Mouse (Mus musculus): ENCODE data around the gene Fads3. TPM values are rescaled to one million over a fixed set of nuclear protein-coding genes. Genes with fewer than 3 reads are reported as not detected.

The Fads3 gene
- polyA plus RNA-seq, 1 experiment from 2014 or later = 9.1 TPM

GRCm38 (mm10) chr19:10085454-10085853 is 44.1 kb downstream of the Fads3 start:
- Histone ChIP-seq H3K27ac (no peak overlapping the region), H3K36me3 (peaks cover 97% of the 10 kb centered on the region), H3K27me3 (no peaks in the 10 kb centered on the region), H3K4me1 (replicated peaks) (no peaks in the 10 kb centered on the region), H3K9me3 (no peaks in the 10 kb centered on the region), H3K9ac (replicated peaks) (no peak overlapping the region), H3K4me2 (replicated peaks) (no peak overlapping the region), H3K4me3 (replicated peaks) (no peak overlapping the region)
- WGBS = 88% methylated on average over 9 of the region's 9 CpGs
- no peak for ATAC-seq

GRCm38 (mm10) chr19:10086976-10087375 is 45.6 kb downstream of the Fads3 start:
- H3K4me1 ChIP-seq (replicated peaks) = no peaks in the 10 kb centered on the region
- WGBS = 94% methylated on average over 4 of the region's 4 CpGs
- no peak overlapping the region for H3K9ac ChIP-seq (replicated peaks)
- no peak overlapping the region for H3K4me2 ChIP-seq (replicated peaks)
- H3K9me3 ChIP-seq = no peaks in the 10 kb centered on the region
- no peaks in the 10 kb centered on the region for H3K27me3 ChIP-seq
- no peak for ATAC-seq
- peaks cover 97% of the 10 kb centered on the region for H3K36me3 ChIP-seq
- no peak overlapping the region for H3K4me3 ChIP-seq (replicated peaks)
- H3K27ac ChIP-seq = no peak overlapping the region

GRCm38 (mm10) chr19:10093829-10094228 is 52.5 kb downstream of the Fads3 start:
- Histone ChIP-seq H3K36me3 (peaks cover 68% of the 10 kb centered on the region), H3K27ac (no peak overlapping the region), H3K4me3 (replicated peaks) (no peak overlapping the region), H3K4me2 (replicated peaks) (no peak overlapping the region), H3K9ac (replicated peaks) (no peak overlapping the region), H3K27me3 (no peaks in the 10 kb centered on the region), H3K9me3 (no peaks in the 10 kb centered on the region), H3K4me1 (replicated peaks) (peaks cover 55% of the 10 kb centered on the region)
- 90% methylated on average over 4 of the region's 4 CpGs for WGBS
- no peak for ATAC-seq

GRCm38 (mm10) chr19:10094695-10095094 is 53.3 kb downstream of the Fads3 start:
- no peak for ATAC-seq
- Histone ChIP-seq H3K4me2 (replicated peaks) (peak overlapping the region; percentile 9; the same call in 1 of the 2 replicates), H3K4me1 (replicated peaks) (peaks cover 63% of the 10 kb centered on the region), H3K36me3 (peaks cover 60% of the 10 kb centered on the region), H3K9me3 (no peaks in the 10 kb centered on the region), H3K9ac (replicated peaks) (peak overlapping the region; percentile 33), H3K27me3 (no peaks in the 10 kb centered on the region), H3K4me3 (replicated peaks) (no peak overlapping the region), H3K27ac (0 out of 2 replicates have a peak overlapping the region, but pooled peaks have one; percentile 14)
- WGBS = 82% methylated on average over 4 of the region's 4 CpGs

- Histone ChIP-seq H3K36me3 (peaks cover 42% of the 10 kb centered on the region), H3K4me1 (replicated peaks) (peaks cover 73% of the 10 kb centered on the region), H3K9ac (replicated peaks) (peak overlapping the region; percentile 42)
Measured at GRCm38 (mm10) chr19:10096371-10096876, 55.1 kb downstream of the Fads3 start.

GRCm38 (mm10) chr19:10097826-10098225 is 56.5 kb downstream of the Fads3 start:
- H3K4me1 ChIP-seq (replicated peaks) = peaks cover 80% of the 10 kb centered on the region
- peak overlapping the region; percentile 42 for H3K9ac ChIP-seq (replicated peaks)
- 23% methylated on average over 5 of the region's 5 CpGs for WGBS
- peak overlapping the region; percentile 93 for H3K4me2 ChIP-seq (replicated peaks)
- no peaks in the 10 kb centered on the region for H3K27me3 ChIP-seq
- peak overlapping the region; percentile 86 for H3K4me3 ChIP-seq (replicated peaks)
- H3K9me3 ChIP-seq = no peaks in the 10 kb centered on the region
- ATAC-seq = no peak
- peaks cover 35% of the 10 kb centered on the region for H3K36me3 ChIP-seq
- peak overlapping the region; percentile 78 for H3K27ac ChIP-seq

More at GRCm38 (mm10) chr19:10096371-10096876, 55.1 kb downstream of the Fads3 start:
- no peaks in the 10 kb centered on the region for H3K27me3 ChIP-seq
- no peak overlapping the region for H3K4me3 ChIP-seq (replicated peaks)
- no peak for ATAC-seq
- H3K27ac ChIP-seq = peak overlapping the region; percentile 78
- WGBS = 93% methylated on average over 2 of the region's 2 CpGs
- no peaks in the 10 kb centered on the region for H3K9me3 ChIP-seq
- H3K4me2 ChIP-seq (replicated peaks) = peak overlapping the region; percentile 93

- no peaks in the 10 kb centered on the region for H3K27me3 ChIP-seq
- no peaks in the 10 kb centered on the region for H3K9me3 ChIP-seq
- H3K4me1 ChIP-seq (replicated peaks) = peaks cover 58% of the 10 kb centered on the region
- H3K36me3 ChIP-seq = peaks cover 13% of the 10 kb centered on the region
- H3K27ac ChIP-seq = peak overlapping the region; percentile 99
- ATAC-seq = peak; percentile 48
- WGBS = under 1% methylated on average over 21 of the region's 21 CpGs
- peak overlapping the region; percentile 93 for H3K9ac ChIP-seq (replicated peaks)
- H3K4me2 ChIP-seq (replicated peaks) = peak overlapping the region; percentile 93
- peak overlapping the region; percentile 86 for H3K4me3 ChIP-seq (replicated peaks)
Measured at GRCm38 (mm10) chr19:10100631-10101071, 59.3 kb downstream of the Fads3 start.

GRCm38 (mm10) chr19:10101341-10102053 is 60.1 kb downstream of the Fads3 start, which contains the start of gene Fads2:
Fads2 (minus strand) TSS chr19:10101746.
- no peaks in the 10 kb centered on the region for H3K9me3 ChIP-seq
- H3K27ac ChIP-seq = peak within 1 kb of the TSS; percentile 99
- peak within 1 kb of the TSS; percentile 93 for H3K4me2 ChIP-seq (replicated peaks)
- no peaks in the 10 kb centered on the region for H3K27me3 ChIP-seq
- peak within 1 kb of the TSS; percentile 93 for H3K9ac ChIP-seq (replicated peaks)
- peaks cover 50% of the 10 kb centered on the region for H3K4me1 ChIP-seq (replicated peaks)
- H3K4me3 ChIP-seq (replicated peaks) = peak within 1 kb of the TSS; percentile 86
- WGBS = under 1% methylated on average over 52 of the region's 57 CpGs
- peak; percentile 97 for ATAC-seq
- H3K36me3 ChIP-seq = peaks cover 5% of the 10 kb centered on the region

GRCm38 (mm10) chr19:10102054-10102700 is 60.8 kb downstream of the Fads3 start:
- H3K4me3 ChIP-seq (replicated peaks) = peak overlapping the region; percentile 86
- peak overlapping the region; percentile 99 for H3K27ac ChIP-seq
- H3K4me1 ChIP-seq (replicated peaks) = peaks cover 43% of the 10 kb centered on the region
- H3K36me3 ChIP-seq = no peaks in the 10 kb centered on the region
- no peaks in the 10 kb centered on the region for H3K27me3 ChIP-seq
- H3K4me2 ChIP-seq (replicated peaks) = peak overlapping the region; percentile 93
- peak; percentile 76 for ATAC-seq
- peak overlapping the region; percentile 93 for H3K9ac ChIP-seq (replicated peaks)
- 2% methylated on average over 25 of the region's 25 CpGs for WGBS
- H3K9me3 ChIP-seq = no peaks in the 10 kb centered on the region

- no peaks in the 10 kb centered on the region for H3K36me3 ChIP-seq
- no peak overlapping the region for H3K27ac ChIP-seq
- no peak overlapping the region for H3K4me3 ChIP-seq (replicated peaks)
- peaks cover 22% of the 10 kb centered on the region for H3K4me1 ChIP-seq (replicated peaks)
- H3K4me2 ChIP-seq (replicated peaks) = no peak overlapping the region
- no peak overlapping the region for H3K9ac ChIP-seq (replicated peaks)
- no peaks in the 10 kb centered on the region for H3K9me3 ChIP-seq
- 93% methylated on average over 6 of the region's 6 CpGs for WGBS
- H3K27me3 ChIP-seq = no peaks in the 10 kb centered on the region
- ATAC-seq = no peak
Measured at GRCm38 (mm10) chr19:10104234-10104633, 62.9 kb downstream of the Fads3 start.

- Histone ChIP-seq H3K9ac (replicated peaks) (no peak overlapping the region), H3K4me1 (replicated peaks) (peaks cover 14% of the 10 kb centered on the region), H3K9me3 (no peaks in the 10 kb centered on the region), H3K4me3 (replicated peaks) (no peak overlapping the region), H3K27me3 (no peaks in the 10 kb centered on the region), H3K36me3 (no peaks in the 10 kb centered on the region), H3K27ac (no peak overlapping the region), H3K4me2 (replicated peaks) (no peak overlapping the region)
- WGBS = 91% methylated on average over 10 of the region's 10 CpGs
- ATAC-seq = no peak
Measured at GRCm38 (mm10) chr19:10105034-10105493, 63.7 kb downstream of the Fads3 start.

GRCm38 (mm10) chr19:10106634-10107033 is 65.3 kb downstream of the Fads3 start:
- H3K36me3 ChIP-seq = no peaks in the 10 kb centered on the region
- H3K27ac ChIP-seq = no peak overlapping the region
- H3K4me2 ChIP-seq (replicated peaks) = no peak overlapping the region
- H3K4me3 ChIP-seq (replicated peaks) = no peak overlapping the region
- H3K4me1 ChIP-seq (replicated peaks) = peaks cover 8% of the 10 kb centered on the region
- H3K9me3 ChIP-seq = no peaks in the 10 kb centered on the region
- H3K9ac ChIP-seq (replicated peaks) = no peak overlapping the region
- WGBS = 94% methylated on average over 2 of the region's 2 CpGs
- H3K27me3 ChIP-seq = no peaks in the 10 kb centered on the region
- ATAC-seq = no peak

Measured in midbrain, embryonic 13.5 days (tissue).